Mouse (Mus musculus) testis, adult 2 months (tissue): ENCODE results near the gene Coq5. TPM values are rescaled to one million over a fixed set of nuclear protein-coding genes. Genes with fewer than 3 reads are reported as not detected.

Experiments
- H3K27ac ChIP-seq: fragments of 200-500 bp; 2 replicates; pipeline ENCODE4 v1.5.1; 2012; ENCODE audit warnings: low read depth, low read length; ENCODE audit not compliant: control insufficient read depth, insufficient read depth
- H3K27me3 ChIP-seq: fragments of 200-500 bp; 2 replicates; pipeline ENCODE4 v1.6.1; 2012; ENCODE audit warnings: mild to moderate bottlenecking, low read length, moderate library complexity; ENCODE audit not compliant: control insufficient read depth, insufficient read depth
- H3K36me3 ChIP-seq: fragments of 200-500 bp; 2 replicates; pipeline ENCODE4 v1.6.1; 2012; ENCODE audit warnings: mild to moderate bottlenecking, low read length; ENCODE audit not compliant: control insufficient read depth, insufficient read depth
- H3K4me1 ChIP-seq: fragments of 200-500 bp; 2 replicates; pipeline ENCODE4 v1.6.1; 2012; ENCODE audit warnings: low read length; ENCODE audit not compliant: control insufficient read depth, insufficient read depth
- H3K4me3 ChIP-seq: fragments of 200-500 bp; 2 replicates; pipeline ENCODE4 v1.5.1; 2012; ENCODE audit warnings: low read depth, mild to moderate bottlenecking, low read length, moderate library complexity, mixed read lengths; ENCODE audit not compliant: control insufficient read depth
- CTCF ChIP-seq: fragments of 200-500 bp; IDR thresholded peaks from 2 replicates; pipeline ENCODE4 v1.5.1; 2012; ENCODE audit warnings: low read depth, mild to moderate bottlenecking, inconsistent platforms, low read length, moderate library complexity; ENCODE audit not compliant: control insufficient read depth, insufficient read depth, insufficient replicate concordance
- POLR2A ChIP-seq: fragments of 200-500 bp; IDR thresholded peaks from 2 replicates; pipeline ENCODE4 v1.6.1; 2012; ENCODE audit warnings: low read depth, mild to moderate bottlenecking, inconsistent platforms, low read length, moderate library complexity; ENCODE audit not compliant: control insufficient read depth
- polyA plus RNA-seq: library from polyadenylated mRNA; depleted of rRNA; stranded (reverse); fragments of >200 nt; gene quantifications from 2 replicates; pipeline ENCODE4 v1.2.3, GENCODE M21; 2012; rRNA removed

The Coq5 gene
- polyA plus RNA-seq, result 12.2 and 14.0 TPM in 2 replicates

DNA sequence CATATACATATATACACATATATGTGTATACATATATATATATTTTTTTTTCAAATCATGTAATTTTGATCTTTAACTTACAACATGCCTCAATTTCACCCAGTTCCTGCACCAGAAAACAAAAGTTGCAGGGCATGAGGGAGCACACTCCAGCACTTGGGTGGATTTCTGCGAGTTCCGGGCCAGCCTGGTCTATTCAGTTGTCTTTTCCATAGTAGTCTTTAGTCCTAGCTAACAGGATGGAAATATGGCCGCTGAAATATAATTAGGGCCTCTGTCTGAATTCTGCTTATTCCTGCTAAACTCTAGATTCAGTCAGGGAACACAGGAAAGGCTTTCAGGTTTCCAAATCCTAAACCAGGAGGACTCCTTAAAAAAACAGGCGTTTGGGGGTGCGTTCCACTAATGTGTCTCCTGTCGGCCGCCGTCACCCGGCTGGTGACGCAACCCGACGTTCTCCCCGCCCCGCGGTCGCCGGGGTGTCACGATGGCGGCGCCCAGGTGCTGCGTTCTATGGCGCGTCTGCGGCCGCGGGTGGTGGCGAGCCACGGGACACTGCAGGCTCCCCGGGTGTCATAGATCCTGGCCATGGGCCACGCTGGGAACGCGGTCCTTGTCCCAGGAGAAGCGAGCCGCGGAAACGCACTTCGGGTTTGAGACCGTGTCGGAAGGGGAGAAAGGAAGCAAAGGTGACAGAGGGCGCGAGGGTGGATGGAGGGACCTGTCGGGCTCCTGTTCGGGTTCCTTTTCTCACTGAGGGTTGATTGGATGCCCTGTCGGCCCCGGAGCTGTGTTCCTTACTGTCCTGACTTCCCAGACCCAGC lies at the start of gene Coq5:
TSS of gene Coq5 (plus strand) at position 441 of the 824 bp plus-strand sequence.
- no peak for TF ChIP-seq CTCF
- peak; percentile 76 for TF ChIP-seq POLR2A
- Histone ChIP-seq H3K4me1 (peaks cover 8% of the 10 kb centered on the region; the same call in 1 of the 2 replicates), H3K27me3 (no peaks in the 10 kb centered on the region), H3K27ac (peak within 1 kb of the TSS; percentile 60; the same call in 1 of the 2 replicates), H3K4me3 (peak within 1 kb of the TSS; percentile 97), H3K36me3 (0 out of 2 replicates have a peak, but pooled peaks cover 1% of the 10 kb centered on the region)

DNA sequence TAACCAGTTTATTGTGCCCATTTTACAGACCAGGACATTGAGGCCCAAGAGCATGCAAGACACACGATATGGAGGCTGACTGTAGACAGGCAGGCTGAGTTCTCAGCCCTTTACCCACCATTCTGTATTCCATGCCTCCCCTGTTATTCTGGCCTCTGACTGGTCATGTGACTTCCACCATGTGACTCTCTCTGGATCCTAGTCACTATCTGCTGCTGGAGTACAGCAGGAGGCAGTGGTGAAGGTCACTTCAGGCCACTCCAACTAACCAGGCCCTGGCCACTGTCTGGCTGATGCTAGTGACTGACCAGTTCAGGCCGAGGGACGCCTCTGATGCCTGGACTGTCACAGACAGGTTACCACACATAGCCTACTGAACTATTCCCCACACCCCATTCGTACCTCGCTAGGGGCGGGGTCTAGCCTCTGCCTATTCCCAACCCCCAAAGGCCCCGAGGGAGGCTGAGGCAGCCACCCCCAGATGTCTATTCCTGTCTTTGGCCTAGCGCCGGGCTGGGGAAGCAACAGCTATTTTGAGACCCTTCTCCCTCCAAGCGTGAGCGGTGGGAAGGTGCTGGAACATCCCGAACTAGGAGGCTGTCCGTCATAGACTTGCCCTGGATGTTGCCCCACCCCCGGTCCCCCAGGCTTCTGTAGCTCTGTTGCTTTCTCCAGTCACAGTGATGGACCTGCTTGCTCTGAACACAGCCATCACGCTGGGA lies 48.5 kb upstream of the Coq5 start:
- Histone ChIP-seq H3K27me3 (no peaks in the 10 kb centered on the region), H3K36me3 (no peaks in the 10 kb centered on the region), H3K4me3 (no peak overlapping the region), H3K4me1 (peaks cover 19% of the 10 kb centered on the region), H3K27ac (no peak overlapping the region)
- TF ChIP-seq POLR2A (no peak), CTCF (no peak)

DNA sequence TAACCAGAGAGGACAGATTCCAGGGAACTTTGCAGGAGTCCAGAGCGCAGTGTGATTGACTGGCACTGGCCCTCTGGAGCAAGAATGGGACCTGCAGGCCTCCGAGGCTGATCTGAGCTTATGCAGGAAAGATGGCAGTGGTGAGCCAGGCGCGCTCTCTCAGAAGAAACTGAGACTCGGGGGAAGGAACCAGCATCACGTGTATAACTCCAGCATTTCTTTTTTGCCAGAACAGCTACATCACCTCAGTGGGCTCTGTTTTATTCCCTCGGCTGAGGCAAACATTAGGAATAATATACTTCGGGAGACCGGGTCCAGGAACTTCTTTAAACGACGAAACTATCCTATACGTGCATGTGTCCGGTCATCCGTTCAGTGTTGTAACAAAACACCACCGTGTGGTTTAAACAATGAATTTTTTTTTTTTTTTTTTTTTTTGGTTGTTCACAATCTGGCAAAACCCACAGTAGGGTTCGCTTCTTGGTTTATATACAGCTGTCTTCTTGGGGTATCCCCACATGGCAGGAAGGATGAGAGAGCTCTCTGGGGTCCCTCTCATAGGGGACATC lies 47.8 kb upstream of the Coq5 start:
- TF ChIP-seq POLR2A (no peak), CTCF (no peak)
- H3K27me3 ChIP-seq, result no peaks in the 10 kb centered on the region
- H3K4me3 ChIP-seq, result no peak overlapping the region
- peaks cover 16% of the 10 kb centered on the region for H3K4me1 ChIP-seq
- no peaks in the 10 kb centered on the region for H3K36me3 ChIP-seq
- no peak overlapping the region for H3K27ac ChIP-seq

GRCm38 (mm10) chr5:115232516-115232915 lies 47.0 kb upstream of the Coq5 start:
- Histone ChIP-seq H3K4me3 (no peak overlapping the region), H3K4me1 (peaks cover 18% of the 10 kb centered on the region), H3K27ac (no peak overlapping the region), H3K36me3 (no peaks in the 10 kb centered on the region), H3K27me3 (no peaks in the 10 kb centered on the region)
- TF ChIP-seq POLR2A (no peak), CTCF (no peak)

DNA sequence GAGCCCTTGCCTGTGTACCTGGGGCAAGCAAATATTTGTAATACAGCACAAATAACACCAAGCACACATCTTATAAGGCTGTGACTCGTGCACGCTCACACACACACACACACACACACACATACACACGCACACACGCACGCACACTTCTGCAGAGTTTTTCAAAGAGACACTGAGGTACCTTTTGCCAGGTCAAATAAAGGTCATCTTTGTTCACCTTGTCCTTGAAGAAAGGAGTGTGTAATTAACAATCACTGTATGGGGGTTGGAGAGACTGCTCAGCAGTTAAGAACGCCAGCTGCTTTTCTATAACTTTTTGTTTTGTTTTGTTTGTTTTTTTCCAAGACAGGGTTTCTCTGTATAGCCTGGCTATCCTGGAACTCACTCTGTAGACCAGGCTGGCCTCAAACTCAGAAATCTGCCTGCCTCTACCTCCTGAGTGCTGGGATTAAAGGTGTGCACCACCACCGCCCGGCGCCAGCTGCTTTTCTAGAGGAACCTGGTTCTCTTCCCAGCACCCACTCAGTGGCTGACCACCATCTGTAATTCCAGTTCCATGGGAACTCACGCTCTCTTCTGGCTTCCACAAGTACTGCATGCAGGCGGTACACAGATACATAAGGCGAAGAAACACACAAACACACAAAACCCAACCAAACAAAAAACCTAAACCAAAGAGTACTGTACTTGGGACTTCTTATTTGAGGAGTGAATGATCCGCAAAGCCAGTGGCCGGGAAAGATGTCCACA lies 46.3 kb upstream of the Coq5 start:
- H3K4me1 ChIP-seq, result peaks cover 13% of the 10 kb centered on the region
- TF ChIP-seq CTCF, result no peak
- no peak for TF ChIP-seq POLR2A
- H3K4me3 ChIP-seq, result no peak overlapping the region
- H3K36me3 ChIP-seq, result no peaks in the 10 kb centered on the region
- H3K27ac ChIP-seq, result no peak overlapping the region
- no peaks in the 10 kb centered on the region for H3K27me3 ChIP-seq

- no peak overlapping the region for H3K4me3 ChIP-seq
- no peak overlapping the region for H3K27ac ChIP-seq
- no peaks in the 10 kb centered on the region for H3K27me3 ChIP-seq
- no peaks in the 10 kb centered on the region for H3K36me3 ChIP-seq
- H3K4me1 ChIP-seq, result peaks cover 15% of the 10 kb centered on the region
- TF ChIP-seq CTCF (no peak), POLR2A (no peak)
Observed at GRCm38 (mm10) chr5:115234519-115234918, 44.9 kb upstream of the Coq5 start.
